Mouse (Mus musculus): ENCODE data around the gene Galnt10.

Gene Galnt10

GRCm38 (mm10) chr11:57660156-57660555, 14.9 kb downstream of the Galnt10 start:
- no peak for DNase-seq

GRCm38 (mm10) chr11:57660814-57661213, 15.6 kb downstream of the Galnt10 start:
- DNase-seq = no peak

DNA sequence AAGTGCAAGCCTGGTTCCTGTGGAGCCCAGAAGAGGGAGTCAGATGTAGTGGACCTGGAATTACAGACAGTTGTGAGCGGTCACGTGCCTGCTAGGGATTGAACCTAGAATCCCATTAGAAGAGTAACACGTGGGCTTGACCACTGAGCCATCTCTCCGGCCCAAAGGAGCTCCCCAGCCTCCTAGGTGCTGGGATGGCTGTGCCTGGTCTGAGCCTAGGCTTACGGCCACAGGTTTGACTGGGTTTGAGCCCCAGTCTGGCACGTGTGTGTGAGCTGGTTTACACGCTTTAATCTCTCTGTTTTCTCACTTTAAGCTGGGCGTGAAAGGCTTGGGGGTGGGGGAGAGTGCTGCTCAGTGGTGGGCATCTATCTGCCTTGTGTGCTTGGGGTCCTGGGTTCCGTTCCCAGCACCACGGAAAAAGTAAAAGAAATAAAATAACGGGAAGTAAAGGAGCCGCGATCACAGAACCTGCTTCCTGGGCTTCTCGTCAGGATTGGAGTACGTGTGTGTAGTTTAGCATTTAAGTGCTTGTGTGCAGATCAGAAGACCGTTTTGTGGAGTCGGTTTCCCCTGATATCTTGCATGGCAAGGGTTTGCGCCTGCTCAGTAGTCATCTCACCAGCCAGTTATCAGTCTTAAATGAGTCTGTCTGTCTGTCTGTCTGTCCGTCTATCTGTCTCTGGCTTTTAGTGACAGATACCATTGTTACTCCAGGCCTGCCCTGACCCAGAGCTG, 16.4 kb downstream of the Galnt10 start:
- DNase-seq = no peak

DNA sequence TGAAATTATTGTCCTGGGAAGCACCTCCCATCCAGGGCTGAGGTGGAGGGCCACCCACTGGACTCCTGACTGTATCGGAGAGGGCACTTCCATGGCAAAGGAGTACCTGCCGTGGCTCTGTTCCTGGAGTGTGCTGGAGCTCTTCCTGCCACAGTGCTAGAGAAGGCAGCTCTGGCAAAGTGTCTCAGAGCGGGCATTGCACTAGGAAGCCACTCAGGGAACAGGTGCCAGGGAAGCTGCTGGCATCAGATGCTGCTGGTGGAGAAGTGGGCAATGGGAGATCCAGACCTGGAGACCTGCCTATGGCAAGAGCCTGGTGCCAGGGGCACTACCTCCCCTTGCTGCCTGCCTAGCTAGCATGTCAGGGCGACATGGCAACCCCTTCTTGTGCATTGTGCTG, 17.0 kb downstream of the Galnt10 start:
- no peak for DNase-seq

GRCm38 (mm10) chr11:57663271-57663670, 18.0 kb downstream of the Galnt10 start:
- DNase-seq = no peak

- no peak for DNase-seq
These were observed 19.5 kb downstream of the Galnt10 start for GRCm38 (mm10) chr11:57664741-57665140.

DNA sequence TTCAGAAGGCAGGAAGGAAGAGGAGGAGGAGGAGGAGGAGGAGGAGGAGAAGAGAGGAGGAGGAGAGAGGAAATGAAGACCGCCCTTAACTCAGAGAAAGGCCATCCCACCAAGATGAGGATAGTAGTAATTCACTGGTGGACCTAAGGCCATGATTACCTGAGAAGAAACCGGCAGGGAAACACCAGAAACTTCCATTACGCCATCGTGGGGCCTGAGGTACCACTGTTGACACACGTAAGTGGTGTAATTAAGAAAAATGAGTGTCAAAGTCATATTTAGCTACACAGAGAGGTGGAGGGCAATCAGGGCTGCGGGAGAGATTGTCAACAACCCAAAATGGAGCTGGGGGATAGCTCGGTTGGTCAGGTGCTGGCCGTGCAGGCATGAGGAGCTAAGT, 23.0 kb downstream of the Galnt10 start:
- no peak for DNase-seq

- DNase-seq = no peak
These were observed 24.3 kb downstream of the Galnt10 start for GRCm38 (mm10) chr11:57669522-57669921.

DNA sequence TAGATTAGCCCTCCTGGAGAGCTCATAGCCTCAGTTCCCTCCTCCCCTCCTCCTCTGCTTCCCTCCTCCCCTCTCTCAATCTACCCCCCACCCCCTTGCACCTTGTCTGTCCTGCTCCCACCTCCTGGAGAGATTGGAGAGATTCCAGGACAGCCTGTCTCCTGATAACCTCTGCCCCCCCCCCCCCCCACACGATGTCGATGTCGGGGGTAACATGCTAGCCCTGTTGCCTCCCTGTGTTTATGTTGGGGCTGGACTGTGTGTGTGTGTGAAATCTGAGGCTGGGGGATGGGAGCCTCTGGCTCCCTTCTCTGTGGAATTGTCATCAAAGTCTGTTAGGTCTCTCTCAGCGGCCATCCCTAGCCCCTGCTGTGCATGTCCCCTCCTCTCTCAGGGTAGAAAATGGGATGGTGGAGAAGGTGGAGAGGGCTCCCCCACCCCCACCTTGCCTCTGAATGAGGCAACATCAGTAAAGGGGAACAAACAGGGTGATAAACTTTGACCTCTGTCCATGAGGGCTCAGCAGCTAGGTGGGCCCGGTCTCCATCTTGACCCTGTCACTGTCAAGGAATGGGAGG, 26.0 kb downstream of the Galnt10 start:
- DNase-seq = no peak

DNA sequence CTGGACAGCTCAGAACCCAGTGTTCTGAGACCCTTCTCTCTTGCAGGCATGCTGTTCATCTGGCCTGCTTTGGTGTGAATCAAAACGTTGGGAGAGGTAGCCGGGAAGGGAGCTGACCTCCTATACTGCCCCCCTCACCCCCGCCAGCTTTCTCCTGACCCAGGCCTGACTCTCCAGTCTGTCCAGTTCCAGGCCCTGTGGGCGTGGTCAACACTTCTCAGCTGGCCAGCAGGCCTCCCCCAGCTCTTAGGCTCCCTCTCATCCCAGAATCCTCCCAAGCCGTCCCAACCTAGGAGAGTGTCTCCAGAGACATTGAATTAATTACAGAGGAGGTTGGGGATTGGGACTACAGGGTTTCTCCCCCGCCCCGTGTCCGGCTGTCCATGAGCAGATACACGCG, 26.6 kb downstream of the Galnt10 start:
- DNase-seq = no peak

GRCm38 (mm10) chr11:57672995-57673394, 27.8 kb downstream of the Galnt10 start:
- no peak for DNase-seq

DNA sequence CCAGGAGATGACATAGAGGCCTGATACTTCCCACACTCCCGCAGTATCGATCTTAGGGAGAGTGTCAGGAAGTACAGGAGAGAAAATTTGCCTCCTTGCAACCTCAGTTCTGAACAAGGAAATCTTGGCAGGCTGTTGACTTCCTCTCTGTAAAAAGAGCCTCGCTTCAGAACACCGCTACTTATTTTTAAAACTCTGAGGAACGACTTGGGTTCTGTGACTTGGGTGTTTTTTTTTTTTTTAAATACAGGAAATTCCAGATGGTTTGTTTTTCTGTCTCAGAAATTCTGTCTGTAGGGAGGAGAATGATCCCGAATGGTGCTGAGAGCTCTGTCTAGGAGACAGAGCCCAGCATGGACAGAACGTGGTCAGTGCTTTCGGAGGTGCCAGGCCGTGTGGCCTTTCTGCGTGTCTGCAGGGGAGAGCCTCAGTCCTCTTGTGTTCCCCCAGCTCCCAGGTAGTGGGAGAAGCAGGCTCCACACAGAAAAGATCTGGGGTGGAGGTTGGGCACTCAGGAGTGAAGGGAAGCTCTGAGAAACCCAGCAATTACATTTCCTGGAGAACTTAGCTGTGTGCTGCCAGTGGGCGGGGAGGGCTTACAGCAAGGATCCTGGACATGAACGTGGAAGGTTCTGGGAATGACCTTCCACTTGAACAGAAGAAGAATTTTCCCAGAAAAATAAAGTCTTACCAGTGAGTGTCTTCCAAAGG, 28.9 kb downstream of the Galnt10 start:
- DNase-seq = peak; percentile 50

GRCm38 (mm10) chr11:57677261-57677660, 32.0 kb downstream of the Galnt10 start:
- DNase-seq = no peak

DNA sequence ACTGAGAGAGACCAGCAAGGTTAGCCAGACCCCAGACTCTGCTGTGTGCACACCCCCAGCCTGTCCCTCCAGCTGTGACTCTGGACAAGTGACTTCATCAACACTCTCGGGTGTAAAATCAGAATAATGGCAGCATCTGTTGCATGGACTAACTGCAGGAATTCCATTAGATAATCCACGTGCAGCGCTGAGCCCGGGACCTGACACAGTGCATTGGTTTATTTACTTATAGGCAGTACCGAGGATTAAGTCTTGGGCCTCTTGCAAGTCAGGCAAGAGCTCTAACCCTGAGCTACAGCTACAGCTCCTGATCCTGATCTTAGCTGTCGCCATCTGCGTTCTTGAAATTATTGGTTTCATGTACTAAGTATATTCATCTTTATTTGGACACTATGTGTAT, 37.3 kb downstream of the Galnt10 start:
- no peak for DNase-seq

DNA sequence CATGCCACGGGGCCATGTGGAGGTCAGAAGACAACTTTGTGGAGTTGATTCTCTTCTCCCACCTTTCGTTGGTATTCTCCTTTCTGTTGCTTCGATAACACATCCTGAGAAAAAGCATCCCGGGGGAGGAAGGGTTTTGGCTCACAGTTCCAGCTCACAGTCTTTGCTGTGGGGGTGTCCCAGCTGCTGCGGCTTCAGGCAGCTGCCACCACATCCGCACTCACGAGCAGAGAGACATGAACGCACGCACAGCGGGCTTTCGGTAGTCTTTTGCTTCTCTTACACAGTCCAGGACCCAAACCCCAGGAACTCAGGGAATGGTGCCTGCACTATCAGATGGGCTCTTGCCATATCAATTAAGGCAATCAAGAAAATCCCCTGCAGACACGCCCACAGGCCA, 37.9 kb downstream of the Galnt10 start:
- no peak for DNase-seq

GRCm38 (mm10) chr11:57683931-57684330, 38.7 kb downstream of the Galnt10 start:
- no peak for DNase-seq

- no peak for DNase-seq
These were observed 39.6 kb downstream of the Galnt10 start for GRCm38 (mm10) chr11:57684891-57685290.

- no peak for DNase-seq
These were observed 40.6 kb downstream of the Galnt10 start for GRCm38 (mm10) chr11:57685689-57686454.

DNA sequence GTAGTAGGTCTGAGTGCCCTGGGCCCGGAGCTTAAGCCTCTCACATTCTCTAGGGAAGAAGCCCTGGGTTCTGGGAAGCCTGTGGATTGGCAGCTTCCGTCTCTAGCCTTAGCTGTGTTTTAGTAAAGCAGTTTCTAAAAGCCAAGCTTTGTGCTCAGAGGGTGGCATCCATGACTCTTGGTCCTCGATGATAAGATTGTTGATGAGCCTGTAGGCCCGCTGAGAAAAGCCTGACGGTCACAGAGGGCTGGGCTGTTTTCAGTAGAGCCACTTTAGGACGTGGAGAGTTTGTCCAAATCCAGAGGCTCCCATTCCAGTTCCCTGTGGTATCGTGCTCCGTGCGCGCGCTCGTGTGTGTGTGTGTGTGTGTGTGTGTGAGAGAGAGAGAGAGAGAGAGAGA, 41.6 kb downstream of the Galnt10 start:
- no peak for DNase-seq

GRCm38 (mm10) chr11:57687258-57687657, 42.0 kb downstream of the Galnt10 start:
- DNase-seq = no peak

DNA sequence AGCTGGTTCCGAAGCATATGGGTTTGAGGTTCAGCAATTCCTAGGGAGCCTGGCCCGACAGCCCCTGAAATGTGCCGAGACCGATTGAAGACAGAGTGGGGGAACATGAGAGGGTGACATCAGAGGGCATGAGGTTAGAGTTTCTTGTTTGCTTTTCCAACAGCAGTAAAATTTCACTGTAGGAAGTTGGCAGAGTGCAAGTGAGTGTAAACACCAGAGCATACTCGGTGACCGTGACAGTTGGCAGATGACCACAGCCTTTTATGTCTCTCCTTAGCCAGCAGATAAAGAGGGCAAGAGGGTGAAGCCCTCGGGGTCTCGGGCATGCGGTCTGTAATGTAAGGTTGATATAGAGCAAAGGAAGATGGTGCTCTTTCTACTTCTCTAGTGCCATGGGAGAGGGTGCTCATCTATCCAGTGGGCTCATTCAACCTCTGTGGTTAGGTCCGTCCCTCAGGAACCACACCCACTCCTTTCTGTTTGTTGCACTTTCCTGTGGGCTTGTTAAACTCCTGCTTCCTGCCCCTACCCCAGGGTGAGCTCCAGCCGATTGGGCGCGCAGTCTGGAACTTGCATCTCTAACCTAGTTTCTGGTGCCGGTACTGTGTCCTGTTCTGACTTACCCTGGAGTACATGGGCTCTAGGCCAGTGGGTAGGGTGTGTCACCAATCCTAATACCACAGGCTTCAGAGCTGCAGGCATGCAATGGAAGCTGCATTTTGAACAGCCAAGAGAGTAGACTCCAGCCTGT, 43.1 kb downstream of the Galnt10 start:
- peak; percentile 23 for DNase-seq

DNA sequence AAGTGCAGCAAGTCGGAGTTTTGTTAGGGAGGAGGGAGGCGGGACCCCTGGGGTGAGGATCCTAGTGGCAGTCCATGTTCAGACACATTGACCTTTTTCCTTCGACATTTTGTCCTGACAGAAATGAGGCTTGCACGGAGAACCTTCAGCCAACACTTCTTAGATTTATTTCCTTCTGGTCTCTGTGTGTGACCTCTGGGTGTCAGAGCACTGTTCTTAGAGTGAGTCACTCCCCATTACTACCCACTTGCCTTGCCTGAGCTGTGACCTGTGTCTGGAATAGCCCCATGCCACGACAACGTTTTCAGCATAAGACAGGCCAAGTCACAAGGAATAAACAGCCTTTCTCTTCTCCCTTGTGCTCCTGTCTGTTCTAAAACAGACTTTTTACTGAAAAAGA, 44.6 kb downstream of the Galnt10 start:
- DNase-seq = no peak

DNA sequence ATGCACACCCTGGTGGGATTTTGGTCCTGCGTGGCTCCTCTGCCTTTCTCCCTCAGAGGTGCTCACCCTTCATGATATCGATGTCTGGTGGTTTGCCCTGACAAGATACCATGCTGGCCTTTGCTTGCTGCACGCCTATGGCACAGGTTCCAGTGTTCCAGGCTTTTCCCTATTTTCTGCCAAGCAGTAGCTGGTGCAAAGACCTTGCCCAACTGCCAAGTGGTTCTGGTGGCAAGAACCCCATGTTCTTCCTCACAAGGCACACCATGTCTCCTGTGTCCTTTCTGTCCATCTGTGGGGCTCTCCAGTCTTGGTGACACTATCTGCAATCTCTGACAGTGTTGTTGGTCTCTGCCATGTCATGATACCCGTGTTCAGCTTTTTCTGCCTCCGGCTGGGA, 45.6 kb downstream of the Galnt10 start:
- DNase-seq = no peak

Data from kidney, adult 18-20 months (tissue).